Mouse (Mus musculus): Measurements from ENCODE around the gene Gtse1.

Gene Gtse1

DNA sequence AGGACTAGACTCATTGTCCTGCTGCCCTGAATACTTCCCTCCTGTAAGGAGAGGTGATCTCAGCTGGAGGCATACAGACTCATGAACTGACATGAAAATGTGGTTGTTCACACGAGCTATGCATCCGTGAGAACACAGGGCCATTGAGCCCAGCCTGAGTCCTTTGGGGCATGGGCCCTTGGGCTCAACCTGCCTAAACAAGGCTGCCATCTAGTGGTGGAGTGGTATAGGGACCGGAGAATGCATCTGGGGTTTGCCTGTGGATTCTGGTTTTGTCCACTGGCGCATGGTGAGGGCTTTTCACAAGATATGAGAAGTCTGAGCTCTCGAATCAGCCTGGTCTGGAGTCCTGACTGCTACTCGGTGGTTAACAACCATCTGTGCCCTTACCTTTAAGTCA lies 8.2 kb downstream of the Gtse1 start:
- in situ Hi-C loops (cut with MboI, MseI), result loop anchor here (25.0 kb wide), 1 partner anchor 255 kb away; no protein-coding TSS in a partner anchor

- in situ Hi-C loops (cut with MboI, MseI), result no loop called here
Measured at GRCm38 (mm10) chr15:85877336-85877735, 17.8 kb downstream of the Gtse1 start.

DNA sequence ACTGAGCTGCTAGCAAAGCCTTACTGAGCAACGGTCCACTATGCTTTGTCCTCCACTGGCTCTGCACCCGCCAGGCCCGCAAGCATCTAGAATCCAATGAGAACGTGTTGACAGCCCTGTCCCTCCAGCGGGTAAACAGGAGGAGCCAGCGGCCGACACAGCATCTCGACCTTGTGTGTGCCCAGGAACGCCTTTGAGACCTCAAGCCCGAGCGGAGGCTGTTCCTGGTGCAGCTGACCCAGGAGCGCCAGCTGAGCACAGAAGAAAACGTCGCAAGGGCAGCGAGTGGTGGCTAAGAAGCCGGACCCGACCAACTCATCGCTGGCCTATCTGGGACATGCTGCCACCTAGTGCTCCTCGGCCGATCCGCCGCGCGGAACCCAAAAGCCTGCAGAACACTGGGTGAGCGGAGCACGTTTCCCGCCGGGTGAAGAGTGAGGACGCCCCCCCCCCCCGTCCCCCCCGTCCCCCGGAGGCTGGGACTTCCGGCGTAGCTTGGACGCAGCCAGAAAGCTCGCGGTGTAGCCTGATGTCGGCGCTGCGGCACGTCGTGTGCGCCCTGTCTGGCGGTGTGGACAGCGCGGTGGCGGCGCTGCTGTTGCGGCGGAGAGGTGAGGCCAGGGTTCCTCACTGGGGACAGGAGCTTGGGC lies 19.4 kb downstream of the Gtse1 start, which contains the start of gene Trmu:
Gene Trmu (plus strand): TSS at position 465 of the 650 bp plus-strand sequence.
- in situ Hi-C loops (cut with MboI, MseI), result no loop called here

DNA sequence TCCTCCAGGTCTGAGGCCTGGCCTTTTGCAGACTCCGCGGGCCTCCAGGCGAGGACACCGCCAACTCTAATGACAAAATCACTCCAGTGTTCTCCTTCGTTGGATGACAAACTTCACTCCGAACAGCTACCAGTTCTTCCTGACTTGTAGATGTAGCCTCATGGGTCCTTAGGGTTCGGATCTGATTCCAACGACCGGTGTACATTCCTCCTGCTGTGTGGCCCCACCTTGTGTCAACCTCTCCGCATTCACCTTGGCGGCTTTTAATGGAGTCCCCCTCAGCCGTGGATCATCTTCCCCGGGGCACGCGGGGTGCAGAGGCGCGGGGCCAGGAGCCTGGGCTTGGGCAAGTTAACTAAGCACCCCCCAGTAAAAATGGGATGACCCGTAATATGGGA lies 20.0 kb downstream of the Gtse1 start:
- in situ Hi-C loops (cut with MboI, MseI), result no loop called here

- in situ Hi-C loops (cut with MboI, MseI), result no loop called here
Measured at GRCm38 (mm10) chr15:85885606-85886005, 26.1 kb downstream of the Gtse1 start.

GRCm38 (mm10) chr15:85889235-85889634 lies 29.7 kb downstream of the Gtse1 start:
- in situ Hi-C loops (cut with MboI, MseI), result no loop called here

- in situ Hi-C loops (cut with MboI, MseI), result no loop called here
Measured at GRCm38 (mm10) chr15:85891971-85892370, 32.4 kb downstream of the Gtse1 start.

DNA sequence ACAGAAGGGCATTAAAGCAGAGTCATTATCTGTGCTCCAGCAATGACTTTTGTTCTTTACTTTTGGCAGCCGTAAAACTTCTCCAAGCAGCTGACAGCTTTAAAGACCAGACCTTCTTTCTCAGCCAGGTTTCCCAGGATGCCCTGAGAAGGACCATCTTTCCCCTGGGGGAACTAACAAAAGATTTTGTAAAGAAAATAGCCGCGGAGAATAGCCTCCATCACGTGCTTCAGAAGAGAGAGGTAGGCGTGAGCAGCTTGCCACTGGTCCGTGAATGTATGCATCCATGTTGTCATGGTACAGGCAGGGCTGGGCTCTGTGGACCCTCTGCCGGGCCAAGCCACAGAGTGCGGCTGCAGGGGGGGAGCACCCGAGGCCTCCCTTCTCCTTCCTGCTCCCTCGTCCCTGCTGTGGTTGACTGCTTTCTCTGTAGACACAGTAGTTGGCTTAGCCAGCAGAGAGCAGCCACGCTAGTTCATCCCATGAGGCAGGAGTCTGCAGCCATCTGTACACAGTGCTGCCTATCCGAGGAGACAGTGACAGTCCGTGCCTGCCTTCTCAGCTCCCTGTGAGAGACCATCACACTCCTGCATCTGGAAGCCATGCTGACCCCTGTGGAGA lies 33.1 kb downstream of the Gtse1 start:
- in situ Hi-C loops (cut with MboI, MseI), result no loop called here

DNA sequence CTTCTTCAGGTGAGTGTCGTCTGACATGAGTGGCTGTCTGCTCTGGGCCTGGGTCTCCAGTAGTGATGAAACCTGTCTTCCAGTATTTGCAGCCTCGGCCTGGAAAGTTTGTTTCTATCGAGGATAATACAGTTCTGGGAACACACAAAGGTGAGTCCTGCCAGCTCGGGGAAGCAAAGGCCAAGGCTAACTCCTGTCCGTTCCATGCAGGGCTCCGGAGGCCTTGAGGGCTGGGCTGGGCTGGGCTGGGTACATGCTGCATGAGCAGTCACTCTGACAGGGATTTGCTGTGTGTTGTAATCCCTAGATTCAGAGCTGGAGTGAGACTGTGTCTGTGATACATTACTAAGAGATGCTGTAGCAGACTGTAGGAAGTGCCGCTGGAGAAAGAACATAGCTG lies 34.3 kb downstream of the Gtse1 start:
- in situ Hi-C loops (cut with MboI, MseI), result no loop called here

DNA sequence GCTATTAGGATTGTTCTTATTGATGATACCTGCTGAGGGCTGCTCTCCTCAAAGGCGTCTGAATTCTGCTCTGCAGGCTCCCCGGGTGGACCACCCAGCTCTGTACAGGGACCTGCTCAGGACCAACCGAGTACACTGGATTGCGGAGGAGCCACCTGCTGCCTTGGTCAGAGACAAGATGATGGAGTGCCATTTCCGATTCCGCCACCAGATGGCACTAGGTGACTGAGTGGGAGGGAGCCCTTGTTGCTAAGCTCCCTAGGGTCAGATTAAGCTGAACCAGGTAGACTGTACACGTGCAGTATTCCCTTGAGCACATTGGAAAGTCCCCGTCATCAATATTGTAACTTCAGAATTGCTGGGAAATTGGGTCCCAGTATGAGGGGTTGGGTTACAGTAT lies 36.7 kb downstream of the Gtse1 start:
- in situ Hi-C loops (cut with MboI, MseI), result no loop called here

DNA sequence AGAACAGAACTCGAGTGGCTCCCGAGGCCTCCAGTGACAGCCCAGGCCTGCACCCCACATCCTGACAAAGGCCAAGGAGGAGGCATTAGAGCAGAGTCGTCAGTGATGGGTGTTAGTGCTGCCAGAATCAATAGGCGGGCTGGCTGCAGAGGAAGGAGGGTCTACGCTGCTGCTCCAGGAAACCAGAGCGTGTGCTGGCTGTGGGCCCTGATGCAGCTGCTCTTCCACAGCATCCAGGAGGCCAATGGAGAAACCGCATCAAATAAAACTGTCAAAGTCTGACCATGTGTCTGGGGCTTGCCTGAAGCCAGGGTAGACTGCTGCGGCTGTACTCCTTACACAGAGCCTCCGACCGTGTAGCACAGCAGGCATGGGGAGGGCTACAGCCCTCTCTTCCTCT lies 37.6 kb downstream of the Gtse1 start:
- in situ Hi-C loops (cut with MboI, MseI), result no loop called here

GRCm38 (mm10) chr15:85899396-85899795 lies 39.9 kb downstream of the Gtse1 start:
- in situ Hi-C loops (cut with MboI, MseI), result no loop called here

- in situ Hi-C loops (cut with MboI, MseI), result no loop called here
Measured at GRCm38 (mm10) chr15:85900318-85900717, 40.8 kb downstream of the Gtse1 start.

GRCm38 (mm10) chr15:85900801-85901200 lies 41.3 kb downstream of the Gtse1 start:
- in situ Hi-C loops (cut with MboI, MseI), result no loop called here

DNA sequence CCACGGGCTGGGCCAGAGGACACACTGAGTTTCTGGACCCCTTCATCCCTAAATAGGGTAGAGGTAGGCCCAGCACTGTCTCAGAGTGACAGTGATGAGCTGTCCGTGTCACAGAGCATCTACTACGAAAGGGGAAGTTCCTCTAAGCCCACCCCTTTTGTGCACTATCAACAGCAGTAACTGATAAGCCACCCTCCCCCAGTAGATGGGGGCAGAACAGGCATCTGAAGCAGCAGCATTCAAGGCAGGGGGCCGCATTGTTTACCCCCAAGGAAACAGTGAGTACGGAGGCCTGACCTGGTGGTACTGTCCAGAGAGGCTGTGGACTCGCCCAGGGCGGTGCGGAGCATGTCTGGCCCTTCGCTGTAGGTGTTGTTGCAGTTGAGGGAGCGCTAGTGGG lies 43.0 kb downstream of the Gtse1 start:
- in situ Hi-C loops (cut with MboI, MseI), result no loop called here

GRCm38 (mm10) chr15:85903826-85904225 lies 44.3 kb downstream of the Gtse1 start:
- in situ Hi-C loops (cut with MboI, MseI), result no loop called here

- in situ Hi-C loops (cut with MboI, MseI), result no loop called here
Measured at GRCm38 (mm10) chr15:85908660-85909491, 49.3 kb downstream of the Gtse1 start.

DNA sequence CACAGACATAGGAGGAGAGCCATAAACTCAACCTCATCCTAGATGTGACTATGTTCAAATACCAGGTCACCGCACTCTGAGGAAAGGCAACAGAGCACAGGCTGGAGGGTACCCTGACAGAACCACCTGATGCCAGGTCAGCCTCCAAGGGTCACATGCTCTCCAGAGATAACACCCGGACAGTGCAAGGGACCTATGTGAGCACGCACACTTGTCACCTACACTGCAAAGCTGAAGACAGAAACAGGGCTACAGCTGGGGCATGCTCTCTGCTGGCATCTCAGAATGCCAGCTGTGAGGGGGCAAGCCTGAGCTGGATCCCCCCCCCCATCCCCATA lies 49.9 kb downstream of the Gtse1 start:
- in situ Hi-C loops (cut with MboI, MseI), result no loop called here

DNA sequence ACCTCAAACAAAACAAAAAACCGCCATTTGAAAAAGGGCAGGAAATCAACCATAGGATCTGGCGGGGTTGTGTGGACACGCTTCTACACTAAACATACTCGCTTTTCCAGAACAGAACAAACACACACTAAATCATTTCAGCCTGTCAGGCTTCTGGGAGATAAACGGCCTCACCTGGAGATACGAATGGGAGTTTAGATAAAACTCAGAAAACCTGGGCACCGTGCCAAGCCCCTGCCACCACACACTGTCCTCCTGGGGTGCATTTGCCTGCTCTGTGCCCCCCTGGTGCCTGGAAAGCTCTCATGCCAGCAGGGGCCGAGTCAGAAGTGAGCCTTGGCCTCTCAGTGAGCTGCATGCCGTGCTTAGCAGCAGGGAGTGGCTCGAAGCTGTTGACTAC lies 50.4 kb downstream of the Gtse1 start:
- in situ Hi-C loops (cut with MboI, MseI), result loop anchor here (5.0 kb wide), 2 partner anchors 132 to 222 kb away; no protein-coding TSS in a partner anchor

GRCm38 (mm10) chr15:85913605-85914004 lies 54.1 kb downstream of the Gtse1 start:
- in situ Hi-C loops (cut with MboI, MseI), result loop anchor here (5.0 kb wide), 2 partner anchors 129 to 219 kb away; no protein-coding TSS in a partner anchor

- in situ Hi-C loops (cut with MboI, MseI), result no loop called here
Measured at GRCm38 (mm10) chr15:85919191-85919891, 59.8 kb downstream of the Gtse1 start.

DNA sequence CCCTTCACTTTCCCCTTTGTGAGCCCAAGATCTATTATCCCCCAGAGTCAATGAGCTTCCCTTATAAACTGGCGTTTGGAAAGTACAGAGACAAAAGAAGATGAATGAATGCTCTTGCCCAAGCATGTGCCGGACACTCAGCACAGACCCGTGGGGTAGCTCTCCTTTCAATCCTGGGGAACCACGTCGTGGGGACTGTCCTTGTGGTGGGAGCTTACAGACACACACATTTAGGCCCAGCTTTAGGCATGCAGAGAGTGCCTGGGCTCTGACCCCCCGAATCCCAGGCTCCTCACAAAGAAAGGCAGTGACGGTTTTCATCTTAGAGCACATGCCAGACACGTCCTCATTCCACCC lies 60.3 kb downstream of the Gtse1 start:
- in situ Hi-C loops (cut with MboI, MseI), result no loop called here
